Mouse (Mus musculus) lung, postnatal 0 days (tissue): Measurements from ENCODE around the gene Mgea5. TPM values are rescaled to one million over a fixed set of nuclear protein-coding genes. Genes with fewer than 3 reads are reported as not detected.
A peak's percentile ranks its signal among the peaks of the same experiment; 100 is the strongest.

Source experiments
- ATAC-seq: fragments of 200-750 bp; cut with Nextera tagmentation; 2 replicates; pipeline ENCODE4 v1.8.0; 2017; ENCODE audit warnings: moderate library complexity
- DNase-seq: peaks from one replicate; pipeline ENCODE4 v3.0.0-alpha.2; 2016; ENCODE audit warnings: low spot score
- H3K27ac ChIP-seq: fragments of 300-500 bp; sonication (generic); 2 replicates; pipeline ENCODE4 v1.5.1; 2014; ENCODE audit warnings: antibody characterized with exemption, mild to moderate bottlenecking, low read length, mixed read lengths
- H3K27me3 ChIP-seq: fragments of 300-500 bp; sonication (generic); replicated peaks from 2 replicates; pipeline ENCODE4 v1.6.1; 2014; ENCODE audit warnings: low read length, mixed read lengths; ENCODE audit not compliant: insufficient read depth
- H3K36me3 ChIP-seq: fragments of 300-500 bp; sonication (generic); 2 replicates; pipeline ENCODE4 v1.6.1; 2014; ENCODE audit warnings: low read length, mixed read lengths; ENCODE audit not compliant: insufficient read depth
- H3K4me1 ChIP-seq: fragments of 300-500 bp; sonication (generic); 2 replicates; pipeline ENCODE4 v1.6.1; 2014; ENCODE audit warnings: antibody characterized with exemption, low read depth, low read length, mixed read lengths; ENCODE audit not compliant: insufficient read depth
- H3K4me2 ChIP-seq: fragments of 300-500 bp; sonication (generic); replicated peaks from 2 replicates; pipeline ENCODE4 v1.6.1; 2014; ENCODE audit warnings: low read depth, mild to moderate bottlenecking, low read length, moderate library complexity, mixed read lengths
- H3K4me3 ChIP-seq: fragments of 300-500 bp; sonication (generic); 2 replicates; pipeline ENCODE4 v1.5.1; 2014; ENCODE audit warnings: low read depth, low read length
- H3K9ac ChIP-seq: fragments of 300-500 bp; sonication (generic); replicated peaks from 2 replicates; pipeline ENCODE4 v1.6.1; 2014; ENCODE audit warnings: low read depth, mild to moderate bottlenecking
- H3K9me3 ChIP-seq: fragments of 300-500 bp; sonication (generic); 2 replicates; pipeline ENCODE4 v1.6.1; 2016; ENCODE audit warnings: low read length, mixed read lengths
- CTCF ChIP-seq: IDR thresholded peaks from 2 replicates; pipeline ENCODE4 v1.5.1; 2016; ENCODE audit warnings: antibody characterized with exemption, mild to moderate bottlenecking
- EP300 ChIP-seq: IDR thresholded peaks from 2 replicates; pipeline ENCODE4 v1.6.1; 2016; ENCODE audit warnings: antibody characterized with exemption, mild to moderate bottlenecking, control low read depth
- WGBS: fragments of 180-500 bp; shearing (Covaris S2); extraction: QIAGEN DNeasy Blood & Tissue Kit; methylation state at CpG from one replicate; pipeline ENCODE4 v1.1.7; 2014; 5-methylcytosine and 5-hydroxymethylcytosine counted together
- polyA plus RNA-seq: library from polyadenylated mRNA; unstranded; fragments of >200 nt; fragmentation: Nextera tagmentation; extraction: Ambion mirVana; gene quantifications from 2 replicates; pipeline ENCODE4 v1.2.1, GENCODE M21; 2015

Mgea5 gene
- polyA plus RNA-seq, 1 experiment from 2014 or later = 26.4 TPM

- H3K4me2 ChIP-seq = no peak overlapping the region
- no peak overlapping the region for H3K4me3 ChIP-seq
- DNase-seq = peak; percentile 86
- peaks cover 28% of the 10 kb centered on the region for H3K27me3 ChIP-seq
- H3K36me3 ChIP-seq = peaks cover 9% of the 10 kb centered on the region
- no peaks in the 10 kb centered on the region for H3K9me3 ChIP-seq
- H3K9ac ChIP-seq = no peak overlapping the region
- WGBS = 19% methylated on average over 11 of the region's 11 CpGs
- H3K4me1 ChIP-seq = peaks cover 11% of the 10 kb centered on the region; the same call in 1 of the 2 replicates
- TF ChIP-seq CTCF = peak; percentile 89
- peak; percentile 25; the same call in 1 of the 2 replicates for TF ChIP-seq EP300
- ATAC-seq = peak; percentile 21
- no peak overlapping the region for H3K27ac ChIP-seq
Measured at GRCm38 (mm10) chr19:45747028-45747867, 36.4 kb downstream of the Mgea5 start.

DNA sequence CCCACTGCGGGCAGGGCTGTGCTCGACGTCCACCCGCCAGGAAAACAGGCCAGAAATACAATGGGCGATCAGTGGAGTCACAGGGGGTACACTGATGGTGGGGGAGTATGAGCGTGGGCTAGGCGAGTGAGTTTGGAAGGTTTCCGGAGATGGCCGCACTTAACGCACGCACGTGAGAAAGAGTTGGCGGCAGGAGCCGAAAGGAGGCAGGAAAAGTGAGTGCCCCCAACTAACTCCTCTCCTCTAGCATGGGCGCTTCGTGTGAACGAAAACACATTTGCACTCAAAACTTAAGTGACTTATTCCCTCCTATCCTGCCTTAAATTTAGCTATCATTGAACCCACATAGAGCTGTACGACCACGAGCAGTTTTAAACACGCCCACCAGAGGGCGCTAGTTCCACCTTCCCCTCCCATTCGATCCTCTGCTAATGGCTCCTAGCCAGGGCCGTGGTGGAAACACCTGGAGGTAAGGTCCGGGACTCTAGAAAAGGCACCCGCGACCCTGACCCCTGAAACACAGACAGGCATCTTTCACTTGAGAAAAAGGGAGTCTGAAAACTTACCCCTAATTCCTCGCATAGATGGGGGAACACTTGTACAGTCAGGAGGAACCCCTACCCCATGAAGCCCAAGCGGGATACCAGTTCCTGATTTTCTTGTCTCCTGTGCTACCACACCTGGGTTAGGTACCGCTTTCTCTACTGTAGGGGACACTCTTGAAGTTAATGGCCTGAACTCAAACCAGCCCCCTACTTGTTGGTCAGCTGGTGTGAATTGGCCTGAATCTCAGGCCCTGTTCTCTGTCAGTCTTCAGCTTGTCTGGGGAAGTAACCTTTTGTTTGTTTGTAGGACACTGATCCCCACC, 37.2 kb downstream of the Mgea5 start:
- DNase-seq (peak; percentile 71), ATAC-seq (peak; percentile 23; the same call in 1 of the 2 replicates)
- H3K4me2 ChIP-seq = no peak overlapping the region
- H3K4me3 ChIP-seq = no peak overlapping the region
- peak; percentile 85 for TF ChIP-seq CTCF
- TF ChIP-seq EP300 = no peak
- peaks cover 2% of the 10 kb centered on the region; the same call in 1 of the 2 replicates for H3K36me3 ChIP-seq
- H3K4me1 ChIP-seq = peaks cover 13% of the 10 kb centered on the region; the same call in 1 of the 2 replicates
- no peak overlapping the region for H3K9ac ChIP-seq
- H3K27me3 ChIP-seq = peaks cover 36% of the 10 kb centered on the region
- H3K27ac ChIP-seq = no peak overlapping the region
- WGBS = 11% methylated on average over 29 of the region's 29 CpGs
- H3K9me3 ChIP-seq = no peaks in the 10 kb centered on the region

- Histone ChIP-seq H3K27me3 (peaks cover 39% of the 10 kb centered on the region), H3K27ac (no peak overlapping the region), H3K4me3 (no peak overlapping the region), H3K9ac (no peak overlapping the region), H3K4me2 (no peak overlapping the region), H3K36me3 (no peaks in the 10 kb centered on the region), H3K4me1 (peaks cover 13% of the 10 kb centered on the region; the same call in 1 of the 2 replicates), H3K9me3 (no peaks in the 10 kb centered on the region)
- ATAC-seq = no peak
- TF ChIP-seq CTCF (no peak), EP300 (no peak)
- 15% methylated on average over 32 of the region's 32 CpGs for WGBS
- no peak for DNase-seq
Measured at GRCm38 (mm10) chr19:45745344-45746152, 38.1 kb downstream of the Mgea5 start.

- DNase-seq = no peak
- H3K27me3 ChIP-seq = peaks cover 54% of the 10 kb centered on the region
- no peaks in the 10 kb centered on the region for H3K36me3 ChIP-seq
- TF ChIP-seq CTCF (no peak), EP300 (no peak)
- no peaks in the 10 kb centered on the region for H3K9me3 ChIP-seq
- peaks cover 11% of the 10 kb centered on the region; the same call in 1 of the 2 replicates for H3K4me1 ChIP-seq
- no peak overlapping the region for H3K9ac ChIP-seq
- ATAC-seq = no peak
- 34% methylated on average over 7 of the region's 7 CpGs for WGBS
- no peak overlapping the region for H3K4me2 ChIP-seq
- no peak overlapping the region for H3K4me3 ChIP-seq
- H3K27ac ChIP-seq = no peak overlapping the region
Measured at GRCm38 (mm10) chr19:45743619-45744018, 40.0 kb downstream of the Mgea5 start.

DNA sequence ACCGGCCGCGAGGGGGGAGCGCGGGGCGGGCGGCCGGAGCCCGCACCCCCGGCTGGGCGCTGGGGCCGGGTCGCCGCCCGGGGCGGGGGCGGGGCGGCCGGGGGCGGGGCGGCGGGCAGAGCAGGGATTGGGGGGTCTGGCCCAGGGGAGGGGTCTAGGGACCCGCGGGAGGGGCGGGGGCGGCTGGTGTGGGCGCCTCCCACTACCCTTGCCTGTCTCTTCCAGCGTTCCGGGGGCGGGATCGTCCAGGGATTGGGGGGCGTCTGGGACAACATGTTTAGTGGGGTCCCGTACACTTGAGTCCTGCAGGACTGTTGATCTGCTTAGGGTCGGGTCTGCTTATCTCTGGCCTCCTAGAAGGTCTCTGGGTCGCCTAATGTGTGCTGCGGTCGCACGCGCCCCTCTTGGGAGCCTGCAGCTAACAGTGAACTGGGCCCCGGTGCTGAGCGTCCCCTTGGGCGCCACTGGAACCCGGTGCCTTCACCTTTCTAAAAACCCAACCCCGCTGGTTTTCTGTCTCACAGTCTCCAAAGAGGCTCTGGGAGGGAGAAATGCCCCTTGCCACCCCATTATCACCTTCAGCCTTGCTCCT, 40.6 kb downstream of the Mgea5 start:
- Histone ChIP-seq H3K9ac (no peak overlapping the region), H3K4me2 (peak overlapping the region; percentile 76), H3K9me3 (no peaks in the 10 kb centered on the region), H3K27me3 (peaks cover 58% of the 10 kb centered on the region), H3K4me1 (peaks cover 7% of the 10 kb centered on the region; the same call in 1 of the 2 replicates), H3K4me3 (peak overlapping the region; percentile 42; the same call in 1 of the 2 replicates), H3K27ac (no peak overlapping the region), H3K36me3 (no peaks in the 10 kb centered on the region)
- DNase-seq (no peak), ATAC-seq (no peak)
- TF ChIP-seq EP300 (no peak), CTCF (no peak)
- 5% methylated on average over 17 of the region's 44 CpGs for WGBS
